Mouse (Mus musculus) cerebellum, adult 8-10 months (tissue): ENCODE results near the gene Sephs1.
"Not testable (repeated sequence)": the region's sequence is repeated elsewhere in the genome, so short reads cannot be mapped to it uniquely, and the experiment has no call there.

Source experiments
- DNase-seq: peaks from one replicate; pipeline ENCODE4 v3.0.0; 2022

Gene Sephs1

DNA sequence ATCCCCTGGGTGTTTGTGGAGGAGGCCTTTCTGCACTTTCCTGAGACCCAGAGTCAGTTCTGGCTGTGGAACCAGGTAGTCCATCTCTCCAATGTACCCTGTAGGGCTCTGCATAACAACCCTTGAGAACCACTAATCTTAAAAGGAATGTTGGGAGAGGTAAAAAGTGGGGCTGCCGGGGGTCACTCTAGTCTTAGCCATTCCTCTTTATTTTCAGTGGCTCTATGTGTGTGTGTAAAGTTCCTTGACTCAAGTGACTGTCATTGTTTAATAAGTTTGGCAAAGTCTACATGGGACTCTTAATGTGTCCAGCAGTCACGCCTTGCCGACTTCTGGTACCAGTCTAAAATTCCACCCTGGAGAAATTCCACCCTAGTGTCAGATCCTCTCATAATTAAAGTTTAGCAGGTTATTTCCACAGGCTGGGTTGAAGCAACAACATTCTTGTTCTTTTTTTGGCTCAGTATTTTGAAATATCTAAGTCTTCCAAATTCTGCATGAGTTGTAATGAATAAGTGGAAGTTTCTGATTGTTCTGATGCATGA lies 27.5 kb downstream of the Sephs1 start:
- DNase-seq: no peak

DNA sequence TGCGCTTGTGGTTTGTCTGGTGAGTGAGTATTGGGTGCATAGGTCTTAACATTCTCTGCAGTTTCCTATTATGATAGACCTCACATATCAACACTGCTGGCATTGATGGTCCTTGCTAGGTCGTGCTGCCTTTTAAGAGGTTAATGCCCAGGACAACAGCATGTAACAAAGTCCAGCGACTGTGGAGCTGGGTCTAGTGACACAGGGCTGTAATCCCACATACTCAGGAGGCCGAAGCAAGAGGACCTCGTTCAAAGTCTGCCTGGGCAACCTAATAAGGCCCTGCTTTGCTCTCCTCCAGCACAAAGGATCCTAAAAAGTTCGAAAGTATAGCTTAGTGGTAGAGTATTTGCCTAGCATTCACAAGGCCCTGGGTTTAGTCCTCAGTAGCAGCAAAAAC lies 28.5 kb downstream of the Sephs1 start:
- DNase-seq: no peak

DNA sequence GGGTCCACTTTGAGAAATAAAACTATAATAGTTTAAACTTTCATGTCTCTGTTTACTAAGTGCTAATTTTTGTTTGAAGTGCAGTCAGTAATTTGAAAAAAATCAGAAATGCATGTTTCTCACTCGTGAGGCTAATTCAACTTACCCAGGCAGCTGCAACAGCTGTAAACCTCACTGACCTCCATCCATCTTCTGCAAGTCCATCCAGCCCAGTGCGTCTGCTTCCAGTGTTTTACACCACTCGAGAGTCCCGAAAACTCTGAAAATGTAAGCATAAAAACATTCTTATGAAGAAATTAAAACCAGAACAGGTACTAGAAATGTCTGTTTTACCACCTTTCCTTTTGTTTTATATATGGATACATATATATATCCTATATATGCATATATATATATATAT lies 29.2 kb downstream of the Sephs1 start:
- no peak for DNase-seq

DNA sequence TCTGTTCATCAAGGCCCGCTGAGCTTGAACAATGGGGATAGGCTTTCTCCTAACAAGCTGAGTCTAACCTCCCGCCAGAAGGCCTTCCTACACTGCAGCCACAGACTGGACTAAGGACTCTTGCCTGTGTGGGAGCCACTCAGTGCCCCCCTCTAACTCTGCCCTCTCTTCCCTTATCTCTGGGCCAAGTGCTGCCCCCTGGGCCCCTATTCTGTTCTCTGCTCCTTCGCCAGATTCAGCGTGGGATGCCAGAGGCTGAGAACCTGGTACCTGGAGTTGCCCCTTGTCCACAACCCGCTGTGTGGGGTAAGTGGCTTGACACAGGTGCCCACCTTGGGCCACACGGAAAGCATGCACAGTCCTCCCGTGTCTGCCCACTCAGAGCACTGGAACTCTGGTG lies 32.6 kb downstream of the Sephs1 start:
- DNase-seq: no peak

GRCm38 (mm10) chr2:4916037-4916436 lies 34.7 kb downstream of the Sephs1 start:
- DNase-seq: no peak

GRCm38 (mm10) chr2:4917326-4918021 lies 36.1 kb downstream of the Sephs1 start:
- DNase-seq: peak; percentile 64

- DNase-seq: peak; percentile 84
Observed at GRCm38 (mm10) chr2:4918860-4919739, 37.7 kb downstream of the Sephs1 start, which contains the start of gene Phyh. Gene Phyh, plus strand, starts transcription at chr2:4919019.

DNA sequence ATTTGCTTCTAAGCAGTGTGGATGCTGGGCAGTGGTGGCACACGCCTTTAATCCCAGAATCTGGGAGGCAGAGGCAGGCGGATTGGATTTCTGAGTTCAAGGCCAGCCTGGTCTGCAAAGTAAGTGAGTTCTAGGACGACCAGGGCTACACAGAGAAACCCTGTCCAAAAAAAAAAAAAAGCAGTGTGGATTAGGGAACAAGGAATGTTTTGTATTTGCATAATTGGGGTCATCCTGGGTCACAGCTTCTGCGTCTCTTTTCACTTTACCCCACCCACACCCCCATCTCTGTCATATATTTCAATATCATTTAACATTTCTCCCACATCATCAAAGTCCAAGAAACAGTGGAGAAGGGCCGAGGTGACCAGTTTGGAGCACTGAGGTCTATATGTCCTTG lies 39.7 kb downstream of the Sephs1 start:
- no peak for DNase-seq

GRCm38 (mm10) chr2:4922476-4923164 lies 41.3 kb downstream of the Sephs1 start:
- DNase-seq: no peak

DNA sequence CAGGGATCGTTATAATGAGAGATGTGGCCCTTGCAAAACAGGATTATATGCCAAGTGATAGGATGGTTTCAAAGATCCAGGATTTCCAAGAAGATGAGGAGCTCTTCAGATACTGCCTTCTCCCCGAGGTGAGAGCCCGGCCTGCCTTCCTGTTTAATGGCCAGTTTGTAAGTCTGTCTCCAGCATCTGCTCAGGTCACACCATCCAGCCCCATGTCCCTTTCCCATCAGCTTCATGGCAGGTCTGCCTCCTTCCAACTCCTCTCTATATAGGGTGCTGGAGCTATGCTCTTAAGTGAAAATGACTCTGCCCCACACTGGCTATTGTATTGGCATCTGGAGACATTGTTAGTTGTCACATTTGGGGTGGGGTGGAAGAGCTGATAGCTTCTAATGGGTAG lies 46.0 kb downstream of the Sephs1 start:
- DNase-seq: no peak

- no peak for DNase-seq
Observed at GRCm38 (mm10) chr2:4929230-4929629, 47.9 kb downstream of the Sephs1 start.

DNA sequence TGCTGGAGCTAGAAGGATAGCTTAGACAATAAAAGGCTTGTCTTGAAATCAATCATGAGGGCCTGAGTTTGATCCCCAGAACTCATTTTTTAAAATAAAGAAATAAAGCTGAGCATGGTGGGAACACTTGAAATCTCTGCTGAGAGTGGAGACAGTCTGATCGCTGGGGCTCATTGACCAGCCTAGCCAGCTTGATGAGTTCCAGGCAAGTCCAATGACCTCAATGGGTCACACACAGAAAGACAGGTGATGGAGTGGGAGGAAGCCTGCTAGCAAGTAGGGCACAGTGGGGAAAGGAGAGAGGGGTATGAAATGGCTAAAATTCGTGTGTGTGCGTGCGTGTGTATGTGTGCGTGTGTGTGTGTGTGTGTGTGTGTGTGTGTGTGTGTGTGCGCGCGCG lies 53.2 kb downstream of the Sephs1 start:
- no peak for DNase-seq

DNA sequence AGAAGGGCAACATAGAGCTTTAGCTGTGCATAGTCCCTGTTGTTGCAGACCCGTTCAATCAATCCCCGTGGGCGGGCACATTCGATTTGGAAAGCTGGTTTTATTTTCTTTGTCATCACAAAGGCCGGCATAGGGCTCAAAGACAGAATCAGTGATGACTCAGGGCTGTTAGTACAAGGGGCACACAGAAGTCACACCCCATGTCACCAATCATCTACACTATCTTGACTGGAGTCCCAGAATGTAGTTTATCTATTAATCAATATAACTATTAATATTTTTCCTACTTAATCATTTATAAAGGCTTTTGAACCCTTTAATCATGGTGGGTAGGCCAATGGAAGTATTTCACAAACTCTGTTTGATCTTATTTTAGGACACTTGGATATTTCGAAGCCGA lies 56.6 kb downstream of the Sephs1 start:
- no peak for DNase-seq

GRCm38 (mm10) chr2:4940861-4941260 lies 59.5 kb downstream of the Sephs1 start:
- DNase-seq: no peak

GRCm38 (mm10) chr2:4949691-4950090 lies 68.3 kb downstream of the Sephs1 start:
- not testable (repeated sequence) for DNase-seq

DNA sequence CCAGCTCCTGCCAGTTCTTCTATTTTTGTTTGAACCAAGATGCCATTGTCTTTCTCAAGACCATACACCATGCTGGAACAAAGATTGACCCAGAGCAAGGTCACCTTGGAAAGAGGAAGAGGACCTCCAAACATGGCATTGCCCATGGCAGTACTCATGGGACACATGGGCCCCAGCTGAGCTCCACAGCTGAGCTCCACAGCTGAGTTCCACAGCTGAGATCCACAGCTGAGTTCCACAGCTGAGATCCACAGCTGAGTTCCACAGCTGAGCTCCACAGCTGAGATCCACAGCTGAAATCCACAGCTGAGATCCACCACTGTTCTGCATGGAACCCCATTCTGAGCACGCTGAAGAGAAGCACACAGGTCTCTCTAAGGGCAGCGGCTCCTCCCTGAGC lies 69.6 kb downstream of the Sephs1 start:
- no peak for DNase-seq

DNA sequence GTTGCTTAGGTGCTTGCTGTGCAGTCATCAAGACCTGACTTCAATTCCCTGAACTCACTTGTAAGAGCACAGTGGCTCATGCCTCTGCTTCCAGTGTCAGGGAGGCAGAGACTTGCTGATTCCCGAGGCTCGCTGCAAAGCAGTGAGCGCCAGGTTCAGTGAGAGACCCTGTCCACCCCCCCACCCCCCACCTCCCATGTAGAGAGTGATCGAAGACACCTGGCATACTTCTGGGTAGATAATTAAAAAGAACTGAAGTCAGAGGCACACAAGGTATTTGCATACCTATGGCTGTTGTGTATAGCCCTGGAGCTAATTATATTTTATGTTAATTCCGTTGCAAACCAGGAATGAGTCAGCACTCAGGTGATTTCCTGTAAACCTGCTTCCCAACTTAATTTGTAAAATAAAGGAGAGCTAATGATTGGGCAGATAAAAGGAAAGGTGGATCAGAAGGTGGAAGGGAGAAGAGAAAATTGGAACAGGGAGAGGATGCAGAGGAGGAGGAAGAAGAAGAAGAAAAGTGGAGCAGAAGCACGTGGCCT lies 72.9 kb downstream of the Sephs1 start:
- DNase-seq: no peak

DNA sequence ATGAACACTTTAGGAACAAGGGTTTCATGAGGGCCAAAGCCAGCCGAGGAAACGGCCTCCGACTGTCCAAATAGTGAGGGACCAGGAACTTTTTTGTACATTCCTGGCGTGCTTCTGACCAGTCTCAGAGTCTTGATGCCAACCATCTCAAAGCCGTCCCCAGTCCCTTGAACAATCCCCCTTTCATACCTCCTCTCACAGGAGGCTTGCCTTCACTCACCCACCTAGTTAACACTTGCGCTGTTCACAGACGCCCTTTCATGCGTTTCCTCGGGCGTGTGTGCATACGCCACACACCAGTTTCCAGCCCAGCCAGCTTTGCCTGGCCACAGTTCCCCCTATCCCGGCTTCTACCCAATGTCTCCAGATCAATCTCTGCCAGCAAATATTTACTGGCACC lies 76.7 kb downstream of the Sephs1 start:
- no peak for DNase-seq
